Mouse (Mus musculus) liver, postnatal 0 days (tissue): ENCODE measurements at regions not wholly inside any gene's neighbourhood (a gene's known extent, or its start where the extent isn't known, plus 50 kb on each side); places are given as distances from the start of the nearest gene placed in this dataset.

Experiments used
- CTCF ChIP-seq: sonication (generic); IDR thresholded peaks from 2 replicates; pipeline ENCODE4 v1.5.1; 2016; ENCODE audit warnings: antibody characterized with exemption, low read depth
- EP300 ChIP-seq: IDR thresholded peaks from 2 replicates; pipeline ENCODE4 v1.6.1; 2016; ENCODE audit warnings: antibody characterized with exemption, low read depth, mild to moderate bottlenecking

DNA sequence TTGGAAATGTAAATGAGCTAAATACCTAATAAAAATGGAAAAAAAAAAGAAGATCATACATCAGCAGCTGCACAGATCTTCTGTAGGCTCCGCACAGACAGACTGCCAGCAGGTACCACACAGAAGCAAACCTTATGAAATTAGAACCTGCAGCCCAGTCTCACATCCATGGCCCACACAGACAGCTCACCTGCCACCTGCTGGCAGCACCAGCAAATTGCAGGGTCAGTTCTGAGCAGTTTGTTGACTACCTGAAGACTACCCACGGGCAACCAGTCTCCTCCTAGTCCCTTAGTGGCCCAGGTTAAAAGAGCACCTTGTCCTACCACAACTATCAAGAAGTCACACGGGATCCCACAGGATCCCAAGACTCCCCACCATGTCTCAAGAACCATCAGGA is 225.1 kb downstream of the Mroh4 start:
- TF ChIP-seq CTCF (peak; percentile 50), EP300 (no peak)
